Mouse (Mus musculus) myocyte (in vitro differentiated cells): ENCODE results near the gene Tnfrsf19.

Experiments used
- CEBPB ChIP-seq: IDR thresholded peaks from 2 replicates; pipeline ENCODE4 v1.6.1; 2011; ENCODE audit warnings: mild to moderate bottlenecking, moderate library complexity; ENCODE audit not compliant: poor library complexity, insufficient read depth, severe bottlenecking
- E2F4 ChIP-seq: IDR thresholded peaks from one replicate; pipeline ENCODE4 v1.6.1; 2011; ENCODE audit warnings: mild to moderate bottlenecking, control low read depth, moderate library complexity; ENCODE audit not compliant: insufficient read depth
- MAX ChIP-seq: IDR thresholded peaks from one replicate; pipeline ENCODE4 v1.6.1; 2011; ENCODE audit warnings: low read depth, mild to moderate bottlenecking, control low read depth
- MYOD1 ChIP-seq, 3 experiments: IDR thresholded peaks; one replicate each; pipeline ENCODE4 v1.6.1; 2011; ENCODE audit warnings: control low read depth in 2 of 3, low read depth in 2 of 3, mild to moderate bottlenecking in 2 of 3, moderate library complexity in 1 of 3; ENCODE audit not compliant: insufficient read length in 2 of 3, control insufficient read depth in 1 of 3
- POLR2A ChIP-seq: IDR thresholded peaks from one replicate; pipeline ENCODE4 v1.6.1; 2011; ENCODE audit warnings: low read depth, mild to moderate bottlenecking, control low read depth, moderate library complexity; ENCODE audit not compliant: insufficient read length
- POLR2AphosphoS2 ChIP-seq: IDR thresholded peaks from one replicate; pipeline ENCODE4 v1.6.1; 2011; ENCODE audit warnings: low read depth, control low read depth; ENCODE audit not compliant: insufficient read length
- REST ChIP-seq: IDR thresholded peaks from one replicate; pipeline ENCODE4 v1.6.1; 2011; ENCODE audit warnings: mild to moderate bottlenecking, control low read depth, moderate library complexity; ENCODE audit not compliant: insufficient read depth, insufficient read length
- TCF12 ChIP-seq: IDR thresholded peaks from one replicate; pipeline ENCODE4 v1.6.1; 2011; ENCODE audit warnings: mild to moderate bottlenecking, control low read depth; ENCODE audit not compliant: poor library complexity, insufficient read depth, severe bottlenecking
- USF1 ChIP-seq: IDR thresholded peaks from one replicate; pipeline ENCODE4 v1.6.1; 2011; ENCODE audit warnings: low read depth, mild to moderate bottlenecking, control low read depth, moderate library complexity

DNA sequence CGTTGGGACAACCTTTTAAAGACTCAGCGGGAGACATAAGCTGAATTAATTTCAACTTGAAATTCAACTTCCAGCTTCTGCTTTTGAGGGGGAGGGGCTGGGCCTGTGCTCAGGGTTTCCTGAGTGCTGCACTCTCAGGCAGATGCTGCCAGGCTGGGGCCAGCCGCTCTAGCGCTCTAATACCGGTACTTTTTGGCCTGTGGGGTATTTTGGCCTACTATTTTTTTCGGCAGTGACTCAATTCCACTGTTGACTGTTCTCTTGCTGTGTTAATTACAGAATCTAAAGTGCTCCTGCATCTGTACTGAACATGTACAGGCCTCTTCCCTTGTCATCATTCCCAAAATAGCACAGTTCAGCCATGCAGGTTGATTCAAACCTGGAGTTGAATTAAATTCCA is 58.1 kb downstream of the Tnfrsf19 start:
- no peak for TF ChIP-seq POLR2A
- TF ChIP-seq CEBPB: no peak
- TF ChIP-seq POLR2AphosphoS2: no peak
- TF ChIP-seq MAX: no peak
- no peak for TF ChIP-seq E2F4
- TF ChIP-seq TCF12: no peak
- TF ChIP-seq REST: no peak
- TF ChIP-seq MYOD1 (IDR thresholded peaks at IDR 0.05; ENCODE audit: control insufficient read depth in 1 of 3, insufficient read length in 2 of 3, low read depth in 2 of 3): no peak
- TF ChIP-seq USF1: no peak
